Mouse (Mus musculus) T-cell, adult 66 days (primary cell): ENCODE measurements around the gene Olfr1205. TPM values are rescaled to one million over a fixed set of nuclear protein-coding genes. Genes with fewer than 3 reads are reported as not detected.

Experiments
- total RNA-seq, 2 experiments: library from RNA; stranded (reverse); gene quantifications; 3 replicates in 1 of 2; 4 replicates in 1 of 2; pipeline ENCODE4 v1.2.4; 2023

Olfr1205 gene
- not detected for total RNA-seq

DNA sequence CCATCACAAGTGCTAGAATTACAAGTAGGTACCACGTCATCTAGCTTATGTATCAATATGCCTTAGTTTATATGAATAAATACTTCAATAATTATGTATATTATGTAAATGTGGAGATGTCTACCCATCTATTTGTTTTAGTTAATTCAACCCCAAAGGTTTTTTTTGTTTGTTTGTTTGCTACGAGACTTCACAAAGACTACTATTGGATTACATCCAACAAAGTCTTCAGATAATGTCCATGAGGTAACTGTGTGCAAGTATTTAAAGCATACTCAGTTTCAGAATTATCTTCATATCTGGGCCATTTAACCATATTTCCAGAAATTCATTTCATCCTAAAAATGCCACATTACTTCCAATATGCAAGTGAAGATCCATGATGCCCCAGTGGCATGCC, at the start of gene Olfr1205:
Gene Olfr1205 (plus strand): TSS at position 301 of the 400 bp plus-strand sequence.

GRCm38 (mm10) chr2:88792736-88793135, 36.8 kb upstream of the Olfr1205 start, which contains the start of gene Olfr1201:
TSS of gene Olfr1201 (plus strand) at chr2:88793036.

DNA sequence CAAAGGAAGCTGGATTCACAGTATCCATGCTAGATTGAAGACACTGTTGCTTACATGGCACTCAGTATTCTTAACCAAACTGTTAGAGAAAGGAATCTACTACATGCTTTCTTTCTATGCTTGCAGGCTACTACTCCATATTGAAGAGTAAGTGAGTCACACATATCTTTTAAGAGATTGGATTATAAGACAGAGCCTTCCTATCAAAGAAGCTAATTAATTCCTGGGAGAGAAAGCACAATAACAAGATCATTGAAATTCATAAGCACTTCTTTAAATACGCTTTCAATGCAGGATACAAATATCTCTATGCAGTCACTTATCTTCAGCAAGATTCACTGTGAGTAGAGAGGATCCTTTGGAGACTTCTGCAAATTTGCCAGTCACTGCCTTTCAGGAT, 15.3 kb upstream of the Olfr1205 start, which contains the start of gene Olfr1202:
Gene Olfr1202 (plus strand): TSS at position 301 of the 400 bp plus-strand sequence.

GRCm38 (mm10) chr2:88848992-88849391, 19.5 kb downstream of the Olfr1205 start, which contains the start of gene Olfr1204:
TSS of gene Olfr1204 (plus strand) at chr2:88849292.

DNA sequence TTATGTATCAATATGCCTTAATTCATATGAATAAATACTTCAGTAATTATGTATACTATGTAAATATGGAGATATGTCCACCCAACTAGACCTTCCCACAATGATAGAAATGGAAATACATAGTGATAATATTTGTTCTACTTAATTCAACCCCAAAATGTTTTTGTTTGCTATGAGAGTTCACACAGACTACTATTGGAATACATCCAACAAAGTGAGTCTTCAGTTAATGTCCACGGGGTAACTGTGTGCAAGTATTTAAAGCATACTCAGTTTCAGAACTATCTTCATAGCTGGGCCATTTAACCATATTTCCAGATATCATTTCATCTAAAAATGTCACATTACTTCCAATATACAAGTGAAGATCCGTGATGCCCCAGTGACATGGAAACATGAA, 33.4 kb downstream of the Olfr1205 start, which contains the start of gene Olfr1206:
Gene Olfr1206 (plus strand): TSS at position 301 of the 400 bp plus-strand sequence.

Other genes with a start within 250 kb of the Olfr1205 start
- gene Olfr1189, start 243.3 kb upstream of the Olfr1205 start, total RNA-seq, result not detected
- gene Olfr1191-ps1, start 189.2 kb upstream of the Olfr1205 start, total RNA-seq, result under 1 TPM in 1 of 2 experiments, not detected in 1; 0.17 TPM
- not detected for gene Olfr1192-ps1, start 181.2 kb upstream of the Olfr1205 start, total RNA-seq
- not detected for gene Olfr1193, start 154.1 kb upstream of the Olfr1205 start, total RNA-seq
- not detected for gene Olfr1195, start 140.6 kb upstream of the Olfr1205 start, total RNA-seq
- not detected for gene Olfr1196, start 125.1 kb upstream of the Olfr1205 start, total RNA-seq
- gene Olfr1197, start 97.4 kb upstream of the Olfr1205 start, total RNA-seq, result not detected
- not detected for gene Olfr1198, start 78.4 kb upstream of the Olfr1205 start, total RNA-seq
- not detected for gene Olfr1199, start 69.3 kb upstream of the Olfr1205 start, total RNA-seq
- not detected for gene Olfr1200, start 59.2 kb upstream of the Olfr1205 start, total RNA-seq
- gene Olfr1201, start 36.7 kb upstream of the Olfr1205 start, total RNA-seq, result not detected
- not detected for gene Olfr1202, start 15.2 kb upstream of the Olfr1205 start, total RNA-seq
- not detected for gene Olfr1204, start 19.6 kb downstream of the Olfr1205 start, total RNA-seq
- not detected for gene Olfr1206, start 33.5 kb downstream of the Olfr1205 start, total RNA-seq
- not detected for gene Olfr1208, start 72.6 kb downstream of the Olfr1205 start, total RNA-seq
- gene Olfr1209, start 85.4 kb downstream of the Olfr1205 start, total RNA-seq, result not detected
- not detected for gene Olfr1211, start 108.4 kb downstream of the Olfr1205 start, total RNA-seq
- gene Olfr1212, start 124.2 kb downstream of the Olfr1205 start, total RNA-seq, result not detected
- not detected for gene Gm13762, start 150.5 kb downstream of the Olfr1205 start, total RNA-seq
- not detected for gene Olfr1214, start 162.9 kb downstream of the Olfr1205 start, total RNA-seq
- not detected for gene Olfr1215, start 177.2 kb downstream of the Olfr1205 start, total RNA-seq
- gene Olfr1216, start 188.6 kb downstream of the Olfr1205 start, total RNA-seq, result not detected
- gene Olfr1217, start 202.3 kb downstream of the Olfr1205 start, total RNA-seq, result not detected
- not detected for gene Olfr1218, start 231.4 kb downstream of the Olfr1205 start, total RNA-seq